Mouse (Mus musculus) hindlimb bud, embryonic 11.5 days (tissue): Measurements from ENCODE around the gene Vmo1.

Experiments
- DNase-seq: peaks from one replicate; pipeline ENCODE4 v3.0.0-alpha.2; 2012; ENCODE audit warnings: low read depth, low spot score; ENCODE audit errors: extremely low spot score

Vmo1 gene

DNA sequence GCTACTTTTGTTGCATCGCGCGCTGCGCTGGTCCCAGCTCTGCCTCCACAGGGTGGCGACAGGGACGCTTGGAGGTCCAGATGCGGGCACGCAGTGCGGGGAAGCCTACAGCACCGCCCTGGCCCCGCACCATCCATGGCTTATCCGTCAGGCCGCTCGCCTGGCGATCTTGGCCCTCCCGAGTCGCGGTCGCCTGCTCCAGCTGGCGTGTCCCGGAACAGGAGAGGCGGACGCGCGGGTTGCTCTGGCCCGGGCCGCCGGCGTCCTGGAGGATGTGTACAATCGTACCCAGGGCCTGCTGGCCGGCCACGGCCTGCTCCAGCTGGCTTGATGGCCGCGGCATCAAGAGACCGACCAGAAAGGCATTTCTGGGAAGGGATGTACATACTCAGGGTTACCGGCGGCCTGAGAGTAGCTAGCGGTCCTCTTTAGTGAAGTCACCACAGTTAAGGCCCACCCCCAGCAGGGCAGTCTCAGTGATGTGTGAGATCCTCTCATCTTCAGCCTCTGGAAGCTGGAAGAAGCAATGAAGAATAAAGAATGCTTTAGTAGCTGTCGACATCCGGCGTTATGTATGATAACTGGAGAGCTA lies 5.9 kb upstream of the Vmo1 start:
- no peak for DNase-seq

DNA sequence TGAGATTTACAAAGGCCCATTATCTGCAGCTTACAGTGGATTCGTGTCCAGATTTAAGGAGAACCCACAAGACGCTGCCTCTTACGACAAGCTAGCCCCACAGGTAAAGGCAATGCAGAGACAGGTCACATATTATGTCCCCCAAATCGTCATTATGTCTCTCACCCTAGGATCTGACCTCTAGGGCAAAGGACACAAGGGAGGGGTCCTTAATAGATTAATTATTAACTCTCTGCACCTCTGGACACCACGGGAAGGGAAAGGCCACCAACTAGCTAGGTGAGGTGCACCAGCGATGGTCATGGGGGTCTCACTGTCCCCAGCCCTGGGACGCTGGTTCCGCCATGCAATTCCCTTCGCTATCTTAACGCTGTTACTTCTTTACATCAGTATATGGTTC lies 4.5 kb upstream of the Vmo1 start, which contains the start of gene Gltpd2:
Gene Gltpd2 (plus strand): TSS at position 274 of the 400 bp plus-strand sequence.
- no peak for DNase-seq

DNA sequence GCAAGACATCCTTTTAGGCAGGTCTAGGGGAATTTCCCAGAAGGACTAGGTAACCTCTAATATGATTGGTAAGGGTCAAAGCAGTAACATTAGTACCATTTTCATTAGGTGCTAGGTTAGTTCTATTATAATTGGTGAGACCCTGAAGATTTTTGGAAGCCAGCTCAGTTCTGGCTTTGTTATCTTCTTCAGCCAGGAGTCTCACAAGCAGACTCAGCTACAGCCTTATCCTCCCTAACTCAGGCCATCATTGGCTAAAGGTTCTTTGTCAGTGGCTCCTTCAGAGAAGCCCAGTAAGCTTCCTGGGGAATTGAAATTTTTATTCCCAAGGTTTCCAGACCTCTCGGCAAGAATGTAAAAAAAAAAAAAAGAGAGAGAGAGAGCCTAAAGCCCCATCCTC lies 4.0 kb upstream of the Vmo1 start:
- DNase-seq: no peak

DNA sequence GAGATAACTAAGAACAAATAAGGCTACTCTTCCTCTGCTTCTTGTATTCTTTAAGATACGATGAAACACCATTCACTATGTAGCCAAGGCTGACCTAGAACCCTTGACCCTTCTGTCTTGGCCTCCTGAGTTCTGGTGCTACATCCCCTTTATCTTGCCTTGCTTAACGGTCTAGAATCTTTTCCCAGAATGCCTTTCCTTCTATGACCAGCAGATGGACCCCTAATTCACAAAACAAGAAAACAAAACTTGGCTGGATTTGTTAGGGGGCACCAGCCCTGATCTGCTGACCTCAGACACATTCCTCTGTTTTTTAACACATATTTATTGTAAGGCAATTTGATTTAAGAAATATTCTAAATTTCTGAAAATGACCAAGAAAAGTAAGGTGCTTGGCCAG lies 1.9 kb upstream of the Vmo1 start:
- peak; percentile 57 for DNase-seq

GRCm38 (mm10) chr11:70513520-70513919 lies 896 bp downstream of the Vmo1 start:
- DNase-seq: no peak

- DNase-seq: no peak
Measured at GRCm38 (mm10) chr11:70512709-70513342, 1.6 kb downstream of the Vmo1 start.

- no peak for DNase-seq
Measured at GRCm38 (mm10) chr11:70511825-70512224, 2.6 kb downstream of the Vmo1 start.

DNA sequence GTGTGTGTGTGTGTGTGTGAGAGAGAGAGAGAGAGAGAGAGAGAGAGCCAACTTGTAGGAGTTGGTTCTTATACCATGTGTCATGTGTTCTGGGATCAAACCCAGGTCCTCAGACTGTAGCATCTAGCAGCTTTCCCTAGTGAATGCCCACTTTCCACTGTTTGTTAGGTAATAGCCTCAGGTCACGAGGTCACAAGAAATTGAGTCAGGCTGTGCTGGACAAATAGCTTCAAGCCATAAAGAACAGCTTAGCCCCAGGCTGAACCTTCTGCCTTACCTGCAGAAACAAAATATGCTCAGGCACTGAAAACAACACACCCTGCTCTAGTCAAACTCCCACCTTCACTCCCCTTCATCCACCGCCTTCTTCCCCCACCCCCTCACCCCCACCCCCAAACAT lies 3.2 kb downstream of the Vmo1 start:
- DNase-seq: no peak

- no peak for DNase-seq
Measured at GRCm38 (mm10) chr11:70509753-70510564, 4.5 kb downstream of the Vmo1 start.

DNA sequence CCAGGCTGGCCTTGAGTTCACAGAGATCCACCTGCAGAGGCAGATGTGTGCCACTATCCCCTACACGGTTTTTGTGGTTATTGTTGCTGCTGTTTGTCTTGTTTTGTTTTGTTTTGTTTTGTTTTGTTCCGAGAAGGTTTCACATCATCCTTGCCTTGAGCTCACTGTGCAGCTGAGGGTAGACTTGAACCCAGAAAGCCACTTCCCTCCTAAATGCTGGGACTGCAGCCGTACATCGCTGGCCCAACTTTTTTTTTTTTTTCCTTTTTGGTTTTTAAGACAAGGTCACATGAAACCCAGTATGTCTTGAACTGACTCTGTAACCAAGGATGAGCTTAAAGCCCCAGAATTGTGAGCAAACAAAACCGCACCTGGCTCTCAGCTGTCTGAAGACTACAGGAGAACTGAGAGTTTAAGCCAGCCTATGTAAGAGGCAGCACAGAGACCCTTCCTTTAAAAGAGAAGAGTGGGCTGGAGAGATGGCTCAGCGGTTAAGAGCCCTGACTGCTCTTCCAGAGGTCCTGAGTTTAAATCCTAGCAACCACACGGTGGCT lies 7.4 kb downstream of the Vmo1 start:
- DNase-seq: no peak

DNA sequence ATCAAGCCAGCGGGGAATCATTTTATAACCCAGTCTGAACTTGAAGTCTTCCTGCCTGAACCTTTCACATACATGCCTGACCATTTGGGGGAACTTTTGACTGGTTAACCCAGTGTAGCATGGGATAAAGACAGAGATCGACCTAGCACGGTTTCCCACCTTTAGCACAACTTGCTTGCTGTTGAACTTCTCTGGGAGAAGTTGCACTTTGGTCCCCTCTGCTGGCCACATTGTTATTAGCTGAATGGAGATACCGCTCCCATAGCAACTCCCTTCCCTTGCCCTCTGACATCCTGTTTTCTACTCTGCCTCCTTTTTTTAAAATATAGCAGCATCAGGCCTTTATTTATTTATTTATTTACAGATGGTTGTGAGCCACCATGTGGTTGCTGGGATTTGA lies 8.0 kb downstream of the Vmo1 start:
- no peak for DNase-seq

DNA sequence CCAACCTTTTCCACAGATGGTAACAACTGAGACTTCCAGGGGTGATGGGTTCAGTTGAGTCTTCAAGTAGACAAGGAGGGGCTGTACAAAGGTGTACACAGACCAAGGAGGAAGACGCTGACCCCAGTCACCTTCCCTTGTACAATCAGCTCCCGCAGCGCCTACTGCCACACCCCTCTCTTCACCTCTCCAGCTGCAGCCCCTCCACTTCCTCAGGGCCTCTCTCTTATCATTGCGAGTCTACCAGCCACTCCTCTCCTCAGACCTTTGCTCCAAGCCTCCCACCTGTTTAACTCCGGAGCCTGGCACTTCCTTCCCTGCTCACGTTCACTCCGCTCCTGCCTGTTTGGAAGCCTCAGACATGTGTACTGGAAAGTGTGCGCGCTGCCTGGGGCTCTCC lies 9.4 kb downstream of the Vmo1 start, which contains the start of gene Tm4sf5:
Gene Tm4sf5 (plus strand): TSS at position 275 of the 400 bp plus-strand sequence.
- no peak for DNase-seq

DNA sequence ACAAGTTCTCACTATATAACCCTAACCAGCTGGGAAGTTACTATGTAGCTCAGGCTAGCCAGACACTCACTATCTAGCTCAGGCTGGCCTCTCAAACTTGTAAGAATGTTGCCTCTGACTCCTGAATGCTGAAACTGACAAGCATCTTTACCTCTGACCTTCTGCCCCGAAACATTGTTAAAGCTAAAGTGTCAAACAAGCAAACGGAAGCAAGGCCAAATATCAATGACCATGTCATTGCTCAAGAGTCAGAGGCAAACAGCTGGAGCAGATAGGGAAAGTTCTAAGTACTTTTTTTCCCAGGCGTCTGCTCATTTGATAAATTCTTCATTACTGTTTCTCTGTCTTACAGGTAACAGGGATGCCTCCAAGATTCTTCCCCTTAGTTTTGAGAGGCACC lies 12.4 kb downstream of the Vmo1 start:
- no peak for DNase-seq

DNA sequence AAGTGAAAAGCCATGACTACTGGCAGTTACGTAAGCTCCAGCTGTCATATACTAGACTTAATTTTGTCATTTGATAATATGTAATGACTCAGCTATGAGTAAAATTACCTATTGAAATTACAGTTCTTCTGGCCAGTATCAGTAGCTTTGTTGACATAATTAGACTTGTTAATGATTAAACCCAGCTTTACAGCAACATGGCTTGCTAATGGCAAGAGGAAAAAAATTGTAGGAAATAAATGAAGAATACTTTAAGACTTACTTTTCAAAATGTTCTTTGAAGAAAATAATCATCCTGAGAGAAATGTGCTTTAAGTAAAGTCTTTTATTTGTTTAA lies 14.0 kb downstream of the Vmo1 start:
- DNase-seq: no peak

DNA sequence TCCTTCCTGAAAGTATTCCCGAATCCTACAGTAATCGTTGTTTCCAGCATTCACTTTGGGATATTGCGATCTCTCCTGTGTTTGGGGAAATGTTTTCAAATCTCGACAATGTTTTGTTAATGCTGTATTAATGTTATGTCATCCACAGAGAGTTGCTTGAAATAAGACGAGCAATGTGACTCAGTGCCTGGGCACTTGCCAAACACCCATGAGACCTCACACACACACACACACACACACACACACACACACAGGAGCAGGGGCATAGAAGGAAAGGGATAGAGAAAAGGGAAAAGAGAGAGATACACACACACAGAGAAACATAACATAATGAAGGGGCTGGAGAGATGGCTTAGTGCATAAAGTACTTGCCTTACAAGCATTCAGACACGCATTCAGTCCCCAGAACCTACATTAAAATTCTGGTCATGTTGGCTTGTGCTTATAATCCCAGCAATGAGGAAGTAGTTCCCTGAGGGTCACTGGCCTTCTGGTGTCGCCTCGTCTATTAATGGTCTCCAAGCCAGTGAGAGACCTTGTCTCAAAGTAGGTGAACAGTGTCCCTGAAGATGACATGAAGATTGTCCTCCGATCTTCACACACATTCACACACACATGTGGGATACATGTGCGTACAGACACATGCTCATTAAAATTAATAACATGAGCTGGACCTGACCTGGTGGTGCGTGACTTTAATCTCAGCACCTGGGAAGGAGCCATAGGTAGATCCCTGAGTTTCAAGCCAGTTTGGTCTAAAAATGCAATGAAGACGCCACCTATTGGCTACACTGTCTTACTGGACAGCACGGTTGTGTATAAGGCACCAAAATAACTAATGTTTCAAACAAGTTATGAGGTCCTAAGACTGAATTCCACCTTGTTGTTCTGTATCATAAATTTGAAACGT lies 14.6 kb downstream of the Vmo1 start:
- DNase-seq: no peak

- no peak for DNase-seq
Measured at GRCm38 (mm10) chr11:70489684-70490083, 24.7 kb downstream of the Vmo1 start.

DNA sequence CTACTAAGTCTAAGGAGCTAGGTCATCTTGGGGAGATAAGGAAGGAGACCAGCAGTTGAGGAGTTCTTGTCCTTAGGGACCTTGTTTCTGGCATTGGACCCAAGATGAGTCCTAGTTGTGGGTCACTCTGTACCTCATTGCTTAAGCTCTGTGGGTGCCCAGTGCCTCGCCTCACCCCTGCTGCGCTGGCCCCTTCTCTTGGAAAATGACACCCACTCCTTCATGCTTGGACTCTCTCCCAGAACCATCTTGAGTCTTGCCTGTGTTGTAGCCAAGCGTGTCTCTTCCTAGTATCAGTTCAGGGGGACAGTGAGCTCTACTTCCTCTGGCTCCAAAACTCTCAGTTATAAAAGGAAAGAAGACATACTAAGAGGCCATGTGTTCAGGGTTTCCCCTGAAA lies 25.3 kb downstream of the Vmo1 start:
- DNase-seq: no peak

GRCm38 (mm10) chr11:70487816-70488215 lies 26.6 kb downstream of the Vmo1 start:
- no peak for DNase-seq

GRCm38 (mm10) chr11:70485498-70485897 lies 28.9 kb downstream of the Vmo1 start:
- DNase-seq: no peak

GRCm38 (mm10) chr11:70474872-70475534 lies 39.4 kb downstream of the Vmo1 start:
- no peak for DNase-seq
